Comparison of ENCODE assay signal across 1 mouse cellular context in the genomic region with DNA sequence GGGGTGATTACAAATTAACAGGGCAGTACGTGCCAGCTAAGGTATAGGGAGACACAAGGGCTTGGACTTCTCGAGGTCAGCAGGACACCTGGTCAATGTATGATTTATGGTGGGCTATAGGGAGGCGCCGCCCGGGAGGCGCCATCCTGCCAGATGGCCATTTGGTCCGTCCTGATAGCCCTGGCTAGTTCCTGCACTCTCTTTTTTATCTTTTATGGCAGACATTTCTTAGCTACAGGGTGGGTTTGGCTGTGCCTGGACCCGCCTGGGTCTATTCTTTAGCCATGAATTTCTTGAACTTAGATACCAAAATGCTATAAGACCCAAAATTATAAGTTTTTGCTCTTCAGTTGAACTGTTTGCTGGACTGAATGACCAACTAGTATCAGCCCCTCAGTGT. TPM values are rescaled to one million over a fixed set of nuclear protein-coding genes. Genes with fewer than 3 reads are reported as not detected.
"Had no signal": no experiment of that assay in that cellular context is flagged by ENCODE, and none has a peak within 500 bp of the region (broad histone marks: within the 10 kb centered on the region; RNA-seq: fewer than 3 reads in every experiment).

No protein-coding gene starts in this region.

RNA-seq across cellular contexts. Expression of gene Gm10401, which starts 24.8 kb away (rescaled TPM):
- polyA plus RNA-seq: thymus, adult 2 months had no signal
